Mouse (Mus musculus) embryonic facial prominence, embryonic 15.5 days (tissue): ENCODE data around the gene Dusp18. TPM values are rescaled to one million over a fixed set of nuclear protein-coding genes. Genes with fewer than 3 reads are reported as not detected.

ENCODE experiments used
- ATAC-seq: fragments of 200-750 bp; cut with Nextera tagmentation; 2 replicates; pipeline ENCODE4 v1.8.0; 2017; ENCODE audit warnings: low read depth, moderate TSS enrichment; ENCODE audit not compliant: insufficient number of reproducible peaks, low FRiP score, low TSS enrichment
- H3K27ac ChIP-seq: fragments of 300-500 bp; sonication (generic); replicated peaks from 2 replicates; pipeline ENCODE4 v1.5.1; 2015; ENCODE audit warnings: mild to moderate bottlenecking, inconsistent platforms
- H3K27me3 ChIP-seq: fragments of 300-500 bp; sonication (generic); 2 replicates; pipeline ENCODE4 v1.6.1; 2015; ENCODE audit warnings: inconsistent platforms
- H3K36me3 ChIP-seq: fragments of 300-500 bp; sonication (generic); 2 replicates; pipeline ENCODE4 v1.6.1; 2015; ENCODE audit warnings: mild to moderate bottlenecking, inconsistent platforms
- H3K4me1 ChIP-seq: fragments of 300-500 bp; sonication (generic); 2 replicates; pipeline ENCODE4 v1.6.1; 2015; ENCODE audit warnings: inconsistent platforms
- H3K4me2 ChIP-seq: fragments of 300-500 bp; sonication (generic); replicated peaks from 2 replicates; pipeline ENCODE4 v1.6.1; 2015; ENCODE audit warnings: mild to moderate bottlenecking, inconsistent platforms
- H3K4me3 ChIP-seq: fragments of 300-500 bp; sonication (generic); replicated peaks from 2 replicates; pipeline ENCODE4 v1.5.1; 2015; ENCODE audit warnings: mild to moderate bottlenecking, inconsistent platforms
- H3K9ac ChIP-seq: fragments of 300-500 bp; sonication (generic); 2 replicates; pipeline ENCODE4 v1.6.1; 2015; ENCODE audit warnings: inconsistent platforms
- H3K9me3 ChIP-seq: fragments of 300-500 bp; sonication (generic); replicated peaks from 2 replicates; pipeline ENCODE4 v1.6.1; 2016; ENCODE audit warnings: inconsistent platforms
- WGBS: fragments of 180-500 bp; shearing (Covaris S2); methylation state at CpG from one replicate; pipeline ENCODE4 v1.1.7; 2015; 5-methylcytosine and 5-hydroxymethylcytosine counted together
- polyA plus RNA-seq: library from polyadenylated mRNA; unstranded; fragments of >200 nt; fragmentation: Nextera tagmentation; extraction: Ambion mirVana; gene quantifications from 2 replicates; pipeline ENCODE4 v1.2.1, GENCODE M21; 2015

The Dusp18 gene
- polyA plus RNA-seq, 1 experiment from 2014 or later, result 12.6 TPM

DNA sequence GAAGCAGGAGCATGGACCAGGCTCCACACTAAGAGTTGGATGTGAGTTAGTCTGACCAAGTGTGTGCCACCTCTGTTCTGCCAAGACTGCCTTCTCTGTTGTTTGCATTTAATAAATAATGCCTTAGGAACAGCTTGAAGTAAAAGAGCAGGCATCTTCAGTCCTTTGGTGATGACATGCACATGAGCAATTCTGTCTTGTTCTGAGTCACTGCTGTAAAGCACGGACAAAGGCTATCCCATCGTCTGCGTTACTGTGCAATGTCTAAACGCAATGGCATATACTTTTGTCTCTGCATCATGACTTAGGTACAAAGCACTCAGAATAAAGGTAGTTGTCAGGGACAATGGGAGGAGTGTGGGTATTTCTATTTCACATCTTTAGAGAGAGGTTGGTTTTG, 35.3 kb upstream of the Dusp18 start:
- Histone ChIP-seq H3K36me3 (no peaks in the 10 kb centered on the region), H3K4me1 (peaks cover 12% of the 10 kb centered on the region), H3K4me3 (no peak overlapping the region), H3K9me3 (no peaks in the 10 kb centered on the region), H3K27ac (no peak overlapping the region), H3K4me2 (no peak overlapping the region), H3K9ac (no peak overlapping the region), H3K27me3 (peaks cover 12% of the 10 kb centered on the region; the same call in 1 of the 2 replicates)
- WGBS, result 87% methylated on average over 4 of the region's 4 CpGs
- ATAC-seq, result no peak

DNA sequence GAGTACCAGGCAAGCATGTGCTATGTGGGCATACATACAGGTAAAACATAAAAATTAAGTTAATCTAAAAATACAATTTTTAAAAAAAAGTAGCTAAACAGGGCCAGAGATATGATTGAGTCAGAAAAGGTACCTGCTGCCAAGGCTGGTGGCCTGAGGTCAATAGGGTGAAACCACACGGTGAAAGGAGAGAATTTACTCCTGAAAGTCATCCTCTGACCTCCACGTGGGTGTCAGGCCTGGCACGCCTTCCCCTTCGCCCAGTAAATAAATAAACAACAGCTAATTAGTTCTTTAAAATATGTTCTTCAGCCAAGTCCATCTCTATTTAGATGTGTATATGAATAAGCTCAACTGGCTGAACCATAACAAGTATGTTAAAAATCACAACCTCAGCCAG, 34.7 kb upstream of the Dusp18 start:
- H3K4me2 ChIP-seq, result no peak overlapping the region
- no peak overlapping the region for H3K4me3 ChIP-seq
- H3K27me3 ChIP-seq, result peaks cover 14% of the 10 kb centered on the region; the same call in 1 of the 2 replicates
- H3K4me1 ChIP-seq, result peaks cover 12% of the 10 kb centered on the region
- no peak for ATAC-seq
- H3K36me3 ChIP-seq, result no peaks in the 10 kb centered on the region
- H3K9ac ChIP-seq, result no peak overlapping the region
- 74% methylated on average over 4 of the region's 4 CpGs for WGBS
- H3K9me3 ChIP-seq, result no peaks in the 10 kb centered on the region
- no peak overlapping the region for H3K27ac ChIP-seq

DNA sequence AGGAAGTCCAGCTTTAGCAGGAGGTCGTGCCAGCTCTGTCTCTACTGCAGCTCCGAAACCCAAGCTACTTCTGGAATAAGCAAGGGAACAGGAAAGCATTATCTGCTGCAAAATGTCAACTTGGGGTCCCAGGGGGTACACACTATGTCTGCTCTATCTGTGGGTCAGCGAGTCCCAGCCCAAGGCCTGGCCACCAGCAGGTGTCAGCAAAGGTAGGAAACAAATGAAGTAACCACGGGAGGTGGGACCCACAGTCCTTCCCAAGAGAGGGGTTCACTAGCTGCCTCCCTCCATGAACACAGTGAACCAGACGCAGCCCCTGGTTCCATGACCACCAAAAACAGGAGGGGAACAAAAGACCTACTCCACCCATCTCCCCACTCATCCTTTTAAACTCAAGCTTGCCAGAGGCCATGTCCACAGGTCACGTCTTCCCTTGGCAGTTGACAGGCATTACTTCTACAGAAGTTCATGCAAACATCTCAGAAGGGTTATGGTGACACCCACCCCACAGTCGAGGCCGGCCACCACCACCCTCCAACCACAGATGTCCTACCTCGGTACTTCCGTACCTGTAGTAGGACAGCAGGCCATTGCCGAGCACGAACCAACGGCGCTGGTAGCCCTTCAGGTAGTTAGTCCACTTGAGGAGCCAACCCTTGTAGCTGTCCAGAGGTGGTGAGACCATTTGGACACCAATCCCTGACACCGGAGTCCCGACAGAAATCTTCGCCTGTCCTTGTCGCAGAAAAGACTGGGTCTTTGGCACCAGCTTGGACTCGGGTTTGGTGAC, 32.2 kb upstream of the Dusp18 start:
- no peak overlapping the region for H3K27ac ChIP-seq
- peak overlapping the region; percentile 92 for H3K4me2 ChIP-seq
- no peaks in the 10 kb centered on the region for H3K9me3 ChIP-seq
- no peak for ATAC-seq
- H3K4me1 ChIP-seq, result peaks cover 12% of the 10 kb centered on the region
- H3K36me3 ChIP-seq, result no peaks in the 10 kb centered on the region
- no peak overlapping the region for H3K9ac ChIP-seq
- H3K27me3 ChIP-seq, result peaks cover 16% of the 10 kb centered on the region; the same call in 1 of the 2 replicates
- peak overlapping the region; percentile 53 for H3K4me3 ChIP-seq
- WGBS, result 73% methylated on average over 19 of the region's 19 CpGs

DNA sequence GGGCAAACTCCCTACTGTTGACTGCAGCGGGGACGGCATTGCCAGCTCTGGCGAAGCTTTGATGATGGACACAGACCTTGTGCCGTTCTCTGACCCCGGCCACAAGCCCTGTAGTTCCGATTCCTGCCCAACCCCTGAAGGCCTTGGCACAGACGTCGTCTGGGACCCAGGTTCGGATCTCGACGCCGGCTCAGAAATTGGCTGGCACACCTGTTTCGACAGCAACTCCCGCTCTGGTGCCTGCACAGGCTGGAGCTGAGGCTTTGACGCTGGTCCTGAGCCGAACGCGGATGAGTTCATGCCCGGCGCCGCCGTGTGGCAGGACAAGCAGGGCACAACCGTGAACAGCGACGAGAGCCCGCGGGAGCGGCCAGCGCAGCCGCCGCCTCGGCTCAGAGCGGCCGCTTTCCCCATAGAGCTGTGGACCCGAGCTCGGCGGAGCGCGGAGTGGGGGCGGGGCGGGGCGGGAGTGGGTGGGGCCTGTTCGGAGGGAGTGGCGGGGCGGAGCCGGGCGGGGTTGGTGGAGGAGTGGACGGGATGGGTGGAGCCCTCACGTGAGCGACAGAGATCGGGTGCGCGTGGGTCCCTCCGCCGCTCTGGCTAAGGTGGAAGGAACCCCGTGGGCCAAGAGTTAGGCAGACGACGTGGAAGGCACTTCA, 31.5 kb upstream of the Dusp18 start, which contains the start of gene Osbp2:
Gene Osbp2 (minus strand): TSS at position 450 of the 659 bp plus-strand sequence.
- Histone ChIP-seq H3K4me2 (peak within 1 kb of the TSS; percentile 92), H3K9ac (peak within 1 kb of the TSS; percentile 39), H3K27ac (no peak within 1 kb of the TSS), H3K27me3 (peaks cover 16% of the 10 kb centered on the region; the same call in 1 of the 2 replicates), H3K4me3 (peak within 1 kb of the TSS; percentile 53), H3K9me3 (no peaks in the 10 kb centered on the region), H3K36me3 (no peaks in the 10 kb centered on the region), H3K4me1 (peaks cover 12% of the 10 kb centered on the region)
- peak; percentile 92 for ATAC-seq
- 4% methylated on average over 51 of the region's 58 CpGs for WGBS

DNA sequence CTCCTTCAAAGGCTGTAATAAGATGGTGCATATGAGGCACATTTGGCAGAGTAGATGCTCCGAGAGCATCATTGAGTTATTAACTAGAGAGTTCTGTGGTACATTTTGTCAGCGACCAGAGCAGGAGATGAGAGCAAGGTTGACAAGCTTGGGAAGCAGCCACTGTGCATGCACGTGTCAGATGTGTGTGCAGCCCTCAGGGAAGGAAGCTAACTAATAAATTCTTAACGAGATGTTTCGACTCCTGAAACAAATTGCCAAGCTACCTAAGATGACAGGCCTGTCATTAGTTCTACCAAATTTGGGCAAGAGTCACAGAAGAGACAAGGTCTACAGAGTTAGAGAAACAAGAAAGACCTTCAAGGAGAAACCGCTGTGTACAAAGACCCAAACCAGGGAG, 30.7 kb upstream of the Dusp18 start:
- Histone ChIP-seq H3K4me2 (peak overlapping the region; percentile 92), H3K9ac (no peak overlapping the region), H3K4me1 (peaks cover 12% of the 10 kb centered on the region), H3K27me3 (peaks cover 16% of the 10 kb centered on the region; the same call in 1 of the 2 replicates), H3K36me3 (no peaks in the 10 kb centered on the region), H3K4me3 (peak overlapping the region; percentile 53), H3K9me3 (no peaks in the 10 kb centered on the region), H3K27ac (no peak overlapping the region)
- WGBS, result 24% methylated on average over 6 of the region's 6 CpGs
- ATAC-seq, result no peak

DNA sequence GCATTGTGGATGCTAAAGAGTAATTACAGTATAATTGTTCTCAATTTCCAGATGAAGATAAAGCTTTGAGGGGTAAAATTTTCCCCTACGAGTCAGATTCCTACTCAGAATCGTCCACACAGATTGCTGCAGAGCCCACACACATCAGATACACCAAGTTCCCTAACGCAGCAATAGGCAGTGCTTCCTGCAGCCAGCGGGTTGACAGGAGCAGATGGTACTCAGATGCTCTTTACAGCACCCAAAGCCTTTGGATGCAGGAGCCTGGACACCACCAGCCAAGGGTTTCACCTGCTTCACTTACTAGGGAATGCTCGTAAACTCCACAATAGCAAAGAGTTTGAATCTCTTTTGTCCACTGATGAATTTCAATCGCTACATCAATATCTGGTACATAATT, 18.6 kb upstream of the Dusp18 start:
- no peaks in the 10 kb centered on the region for H3K36me3 ChIP-seq
- no peak for ATAC-seq
- 0 out of 2 replicates have a peak, but pooled peaks cover 6% of the 10 kb centered on the region for H3K27me3 ChIP-seq
- no peak overlapping the region for H3K4me3 ChIP-seq
- 65% methylated on average over 6 of the region's 6 CpGs for WGBS
- no peak overlapping the region for H3K9ac ChIP-seq
- no peak overlapping the region for H3K4me2 ChIP-seq
- H3K4me1 ChIP-seq, result no peaks in the 10 kb centered on the region
- H3K9me3 ChIP-seq, result no peaks in the 10 kb centered on the region
- H3K27ac ChIP-seq, result no peak overlapping the region

DNA sequence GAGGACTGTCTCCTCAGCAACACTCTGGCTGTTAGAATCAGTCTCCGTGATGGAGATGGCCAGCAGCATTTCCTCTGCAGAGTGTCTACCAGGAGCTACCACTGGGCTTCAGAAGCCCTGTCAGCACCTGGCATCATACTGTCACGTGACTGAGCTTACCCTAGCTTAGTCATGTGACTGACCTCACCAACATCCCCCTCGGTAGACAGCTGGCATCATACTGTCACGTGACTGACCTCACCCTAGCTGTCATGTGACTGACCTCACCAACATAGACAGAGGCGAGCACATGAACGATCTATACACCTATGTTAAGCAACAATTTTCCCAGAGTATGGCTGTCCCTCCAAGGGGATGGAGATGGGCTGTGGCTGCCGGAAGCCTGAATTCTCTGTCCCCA, 16.4 kb upstream of the Dusp18 start:
- no peaks in the 10 kb centered on the region for H3K36me3 ChIP-seq
- no peaks in the 10 kb centered on the region for H3K4me1 ChIP-seq
- no peaks in the 10 kb centered on the region for H3K9me3 ChIP-seq
- H3K9ac ChIP-seq, result no peak overlapping the region
- no peak overlapping the region for H3K4me2 ChIP-seq
- 72% methylated on average over 7 of the region's 7 CpGs for WGBS
- H3K27me3 ChIP-seq, result 0 out of 2 replicates have a peak, but pooled peaks cover 6% of the 10 kb centered on the region
- H3K27ac ChIP-seq, result no peak overlapping the region
- no peak for ATAC-seq
- no peak overlapping the region for H3K4me3 ChIP-seq

DNA sequence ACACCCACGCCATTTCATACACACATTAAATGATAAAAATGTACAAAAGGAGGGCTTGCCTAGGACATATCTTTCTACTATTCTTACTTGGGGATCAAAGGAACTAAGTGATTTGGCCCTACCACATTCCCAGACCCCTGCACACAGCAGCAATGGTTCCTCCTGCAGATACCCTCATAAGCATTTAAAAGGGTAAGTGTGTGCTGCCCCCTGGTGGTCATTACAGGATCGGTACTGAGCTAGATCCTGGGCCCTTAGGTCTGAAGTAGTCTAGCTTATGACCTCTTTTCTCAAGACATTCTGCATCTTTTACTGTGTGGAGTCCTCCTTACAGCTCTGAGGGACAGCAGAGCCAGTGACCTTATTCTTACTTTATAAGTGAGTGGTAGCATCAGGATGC, 15.2 kb upstream of the Dusp18 start:
- no peak overlapping the region for H3K4me2 ChIP-seq
- H3K9me3 ChIP-seq, result no peaks in the 10 kb centered on the region
- H3K27ac ChIP-seq, result no peak overlapping the region
- ATAC-seq, result no peak; the same call in 1 of the 2 replicates
- H3K4me1 ChIP-seq, result no peaks in the 10 kb centered on the region
- no peaks in the 10 kb centered on the region for H3K36me3 ChIP-seq
- H3K4me3 ChIP-seq, result no peak overlapping the region
- 32% methylated on average over 2 of the region's 2 CpGs for WGBS
- no peak overlapping the region for H3K9ac ChIP-seq
- 0 out of 2 replicates have a peak, but pooled peaks cover 6% of the 10 kb centered on the region for H3K27me3 ChIP-seq

DNA sequence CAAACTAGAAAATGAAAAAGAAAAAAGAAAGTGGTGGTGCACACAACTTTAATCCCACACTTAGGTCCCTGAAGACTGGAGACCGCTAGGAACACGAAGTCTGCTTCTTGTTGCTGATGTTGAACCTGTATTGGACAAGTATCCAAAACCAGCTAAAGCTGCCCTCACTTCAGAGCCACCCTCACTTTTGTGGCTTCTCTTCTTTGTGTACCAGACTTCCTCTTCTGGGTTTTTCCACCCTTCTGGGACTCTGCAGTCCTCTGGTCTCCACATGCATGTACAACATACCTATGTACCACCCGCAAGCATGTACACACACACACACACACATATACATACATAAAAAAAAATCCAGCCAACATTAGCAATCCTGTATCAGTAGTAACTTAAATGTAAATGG, 11.3 kb upstream of the Dusp18 start:
- H3K36me3 ChIP-seq, result no peaks in the 10 kb centered on the region
- H3K4me1 ChIP-seq, result no peaks in the 10 kb centered on the region
- H3K4me2 ChIP-seq, result no peak overlapping the region
- H3K9ac ChIP-seq, result no peak overlapping the region
- WGBS, result 83% methylated on average over 3 of the region's 3 CpGs
- ATAC-seq, result no peak
- no peaks in the 10 kb centered on the region for H3K9me3 ChIP-seq
- H3K27me3 ChIP-seq, result no peaks in the 10 kb centered on the region
- no peak overlapping the region for H3K4me3 ChIP-seq
- H3K27ac ChIP-seq, result no peak overlapping the region

DNA sequence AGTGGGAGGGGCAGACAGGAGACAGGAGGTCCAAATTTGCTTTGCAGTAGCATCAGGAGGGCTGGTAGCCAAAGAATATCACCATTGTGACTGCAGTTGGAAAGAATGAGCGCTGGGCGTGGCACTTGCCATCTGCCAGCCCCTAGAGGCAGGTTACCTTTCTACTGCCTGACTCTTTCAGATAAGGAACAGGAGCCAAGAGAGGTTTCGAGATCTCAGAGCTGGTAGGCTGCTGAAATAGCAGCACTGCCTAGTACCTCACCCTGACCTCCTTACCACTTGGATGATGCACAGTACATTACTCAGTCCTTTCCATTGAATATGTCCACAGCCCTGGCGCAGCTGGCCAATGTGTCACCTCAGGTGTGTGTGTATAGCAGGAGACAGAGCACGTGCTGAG, 7.7 kb upstream of the Dusp18 start:
- ATAC-seq, result no peak

DNA sequence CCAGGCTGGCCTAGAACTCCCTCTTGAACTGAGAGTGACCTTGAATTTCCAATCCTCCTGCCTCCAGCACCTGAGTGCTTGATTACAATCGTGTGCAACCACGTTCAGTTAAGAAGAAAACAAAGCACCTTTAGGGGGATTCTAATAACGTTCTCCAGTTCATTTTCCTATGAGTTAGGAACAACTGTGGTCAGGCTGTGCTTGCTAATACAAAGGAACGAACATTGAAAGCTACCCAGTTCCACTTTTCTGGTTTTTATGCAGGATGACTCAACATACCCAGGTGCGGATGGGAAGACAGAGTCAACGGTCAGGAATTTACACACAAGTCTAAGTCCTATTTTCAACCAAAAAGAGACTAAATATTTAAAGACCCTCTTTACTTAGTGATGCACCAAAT, 1.1 kb upstream of the Dusp18 start:
- H3K9me3 ChIP-seq, result no peaks in the 10 kb centered on the region
- no peaks in the 10 kb centered on the region for H3K36me3 ChIP-seq
- no peak overlapping the region for H3K9ac ChIP-seq
- peaks cover 4% of the 10 kb centered on the region; the same call in 1 of the 2 replicates for H3K4me1 ChIP-seq
- no peak for ATAC-seq
- no peaks in the 10 kb centered on the region for H3K27me3 ChIP-seq
- 82% methylated on average over 6 of the region's 6 CpGs for WGBS
- H3K4me3 ChIP-seq, result no peak overlapping the region
- no peak overlapping the region for H3K4me2 ChIP-seq
- no peak overlapping the region for H3K27ac ChIP-seq

More for the DNA sequence above, 7.7 kb upstream of the Dusp18 start:
- no peaks in the 10 kb centered on the region for H3K27me3 ChIP-seq
- no peaks in the 10 kb centered on the region for H3K36me3 ChIP-seq
- no peak overlapping the region for H3K4me2 ChIP-seq
- WGBS, result 72% methylated on average over 5 of the region's 5 CpGs
- H3K4me3 ChIP-seq, result no peak overlapping the region
- H3K9me3 ChIP-seq, result no peaks in the 10 kb centered on the region
- H3K27ac ChIP-seq, result no peak overlapping the region
- no peaks in the 10 kb centered on the region for H3K4me1 ChIP-seq
- H3K9ac ChIP-seq, result no peak overlapping the region
